Mouse (Mus musculus) gastrocnemius, adult 18-20 months (tissue): ENCODE data around the gene Fam189a1. TPM values are rescaled to one million over a fixed set of nuclear protein-coding genes. Genes with fewer than 3 reads are reported as not detected.

Source experiments
- DNase-seq: peaks from one replicate; pipeline ENCODE4 v3.0.0; 2021; ENCODE audit warnings: low spot score
- total RNA-seq, 2 experiments: library from RNA; stranded (reverse); gene quantifications; 2 replicates each; pipeline ENCODE4 v1.2.3; 2021

The Fam189a1 gene
- total RNA-seq, 2 experiments from 2014 or later = 0.17 TPM; not detected in 1

GRCm38 (mm10) chr7:64830214-64830995 lies 326.0 kb downstream of the Fam189a1 start:
- no peak for DNase-seq

- no peak for DNase-seq
Measured at GRCm38 (mm10) chr7:64821081-64821480, 335.3 kb downstream of the Fam189a1 start.

- no peak for DNase-seq
Measured at GRCm38 (mm10) chr7:64819683-64820082, 336.7 kb downstream of the Fam189a1 start.

- no peak for DNase-seq
Measured at GRCm38 (mm10) chr7:64808876-64809275, 347.5 kb downstream of the Fam189a1 start.

GRCm38 (mm10) chr7:64805100-64805499 lies 351.3 kb downstream of the Fam189a1 start:
- DNase-seq = no peak

- DNase-seq = no peak
Measured at GRCm38 (mm10) chr7:64795554-64795953, 360.8 kb downstream of the Fam189a1 start.

GRCm38 (mm10) chr7:64792031-64792430 lies 364.3 kb downstream of the Fam189a1 start:
- peak; percentile 61 for DNase-seq

GRCm38 (mm10) chr7:64791145-64791544 lies 365.2 kb downstream of the Fam189a1 start:
- no peak for DNase-seq

- no peak for DNase-seq
Measured at GRCm38 (mm10) chr7:64785040-64785439, 371.3 kb downstream of the Fam189a1 start.

- DNase-seq = no peak
Measured at GRCm38 (mm10) chr7:64779501-64779900, 376.9 kb downstream of the Fam189a1 start.

GRCm38 (mm10) chr7:64776708-64777489 lies 379.5 kb downstream of the Fam189a1 start:
- no peak for DNase-seq

- no peak for DNase-seq
Measured at GRCm38 (mm10) chr7:64773465-64773864, 382.9 kb downstream of the Fam189a1 start.

GRCm38 (mm10) chr7:64770779-64771390 lies 385.5 kb downstream of the Fam189a1 start:
- DNase-seq = no peak

GRCm38 (mm10) chr7:64769768-64770167 lies 386.6 kb downstream of the Fam189a1 start:
- no peak for DNase-seq

GRCm38 (mm10) chr7:64765595-64765994 lies 390.8 kb downstream of the Fam189a1 start:
- no peak for DNase-seq

- DNase-seq = no peak
Measured at GRCm38 (mm10) chr7:64755141-64755540, 401.2 kb downstream of the Fam189a1 start.

- no peak for DNase-seq
Measured at GRCm38 (mm10) chr7:64754161-64754560, 402.2 kb downstream of the Fam189a1 start.

- DNase-seq = no peak
Measured at GRCm38 (mm10) chr7:64753678-64754077, 402.7 kb downstream of the Fam189a1 start.

GRCm38 (mm10) chr7:64752133-64752532 lies 404.2 kb downstream of the Fam189a1 start:
- no peak for DNase-seq

GRCm38 (mm10) chr7:64751465-64751864 lies 404.9 kb downstream of the Fam189a1 start:
- peak; percentile 13 for DNase-seq

GRCm38 (mm10) chr7:64743610-64744009 lies 412.8 kb downstream of the Fam189a1 start:
- no peak for DNase-seq
